Mouse (Mus musculus) spleen, postnatal 4 days (tissue): Measurements from ENCODE around the gene Olfr513.

ENCODE experiments used
- DNase-seq, 2 experiments: peaks; one replicate each; pipeline ENCODE4 v3.0.0; 2022; ENCODE audit warnings: low spot score in 2 of 2

Gene Olfr513

GRCm38 (mm10) chr7:108750673-108751072, at the start of gene Olfr513:
Gene Olfr513, plus strand, starts transcription at chr7:108750973.
- DNase-seq, result no peak

DNA sequence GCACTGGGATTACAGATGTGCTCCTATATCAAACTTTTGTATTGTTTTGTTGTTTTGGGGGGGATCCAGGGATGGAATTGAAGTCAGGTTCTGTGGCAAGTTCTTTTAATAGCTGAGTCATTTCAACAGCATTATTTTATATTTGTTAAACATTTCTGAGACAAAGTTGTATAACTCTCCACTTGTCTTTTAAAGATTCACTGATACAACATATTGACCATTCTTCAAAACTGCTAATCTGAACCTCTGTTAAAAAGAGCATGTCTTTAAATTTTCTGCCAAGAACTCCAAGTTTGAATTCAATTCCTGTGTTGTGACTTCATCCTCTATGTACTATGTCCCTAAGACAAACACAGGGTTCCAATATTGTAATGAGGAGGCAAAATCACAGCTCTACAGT, 37.8 kb upstream of the Olfr513 start, which contains the start of gene Olfr512:
Gene Olfr512, plus strand, starts transcription at position 301 of the 400 bp plus-strand sequence.
- DNase-seq, result no peak

GRCm38 (mm10) chr7:108760411-108760810, 9.6 kb downstream of the Olfr513 start:
- no peak for DNase-seq

GRCm38 (mm10) chr7:108797205-108797933, 46.6 kb downstream of the Olfr513 start:
- DNase-seq, result no peak
